8 mouse cellular contexts compared by ENCODE assay signal in genomic region chr5:28317917-28318267, GRCm38 (mm10). TPM values are rescaled to one million over a fixed set of nuclear protein-coding genes. Genes with fewer than 3 reads are reported as not detected.
DNase-seq lines count a peak whose midpoint lies in the region; ATAC-seq and TF ChIP-seq lines count a peak whose summit lies in the region.

No protein-coding gene starts in this region.

- peak overlapping the region; percentile 79 for H3K4me2 ChIP-seq in hindbrain, embryonic 13.5 days
- H3K4me2 ChIP-seq in midbrain, embryonic 14.5 days (ENCODE audit: low read length): peak overlapping the region; percentile 81

- ATAC-seq in hindbrain, embryonic 13.5 days (ENCODE audit: low FRiP score): no peak
- ATAC-seq in midbrain, embryonic 14.5 days (ENCODE audit: low FRiP score, low TSS enrichment): no peak

- H3K27me3 ChIP-seq in liver, adult 2 months (ENCODE audit: control insufficient read depth, insufficient read depth, low read length): no peaks in the 10 kb centered on the region
- no peaks in the 10 kb centered on the region for H3K27me3 ChIP-seq in hindbrain, embryonic 13.5 days
- H3K27me3 ChIP-seq in midbrain, embryonic 14.5 days (ENCODE audit: control insufficient read depth, insufficient read depth, low read length): no peaks in the 10 kb centered on the region

- H3K9me3 ChIP-seq in hindbrain, embryonic 13.5 days: no peaks in the 10 kb centered on the region
- no peaks in the 10 kb centered on the region for H3K9me3 ChIP-seq in midbrain, embryonic 14.5 days (ENCODE audit: control insufficient read depth, low read length)

- peaks cover 1% of the 10 kb centered on the region; the same call in 1 of the 2 replicates for H3K36me3 ChIP-seq in liver, adult 2 months (ENCODE audit: control insufficient read depth, insufficient read depth, low read length)
- no peaks in the 10 kb centered on the region for H3K36me3 ChIP-seq in hindbrain, embryonic 13.5 days
- H3K36me3 ChIP-seq in midbrain, embryonic 14.5 days (ENCODE audit: control insufficient read depth, insufficient read depth, low read length): no peaks in the 10 kb centered on the region

- H3K4me1 ChIP-seq in liver, adult 2 months (ENCODE audit: control insufficient read depth, insufficient read depth, low read length): peaks cover 14% of the 10 kb centered on the region
- H3K4me1 ChIP-seq in bone marrow macrophage, adult 2 months (ENCODE audit: control insufficient read depth, insufficient read depth, low read length): peaks cover 16% of the 10 kb centered on the region
- peaks cover 28% of the 10 kb centered on the region for H3K4me1 ChIP-seq in hindbrain, embryonic 13.5 days (replicated peaks)
- H3K4me1 ChIP-seq in midbrain, embryonic 14.5 days (ENCODE audit: control insufficient read depth, insufficient read depth, low read length): peaks cover 32% of the 10 kb centered on the region

- 2% methylated on average over 3 of the region's 3 CpGs for WGBS in liver, adult 2 months
- 7% methylated on average over 3 of the region's 3 CpGs for WGBS in hindbrain, embryonic 13.5 days
- 8% methylated on average over 3 of the region's 3 CpGs for WGBS in midbrain, embryonic 14.5 days

- no peak for TF ChIP-seq POLR2A in liver, adult 2 months (IDR thresholded peaks at IDR 0.05; ENCODE audit: extremely low read depth, insufficient read depth, low read length)
- no peak for TF ChIP-seq POLR2A in bone marrow macrophage, adult 2 months (IDR thresholded peaks at IDR 0.05; ENCODE audit: borderline replicate concordance, low read depth, low read length)

- H3K27ac ChIP-seq in liver, adult 2 months (replicated peaks; ENCODE audit: insufficient read depth, low read depth, low read length): 0 out of 2 replicates have a peak overlapping the region, but pooled peaks have one; percentile 16
- H3K27ac ChIP-seq in bone marrow macrophage, adult 2 months (ENCODE audit: insufficient read depth, low read depth, low read length): no peak overlapping the region
- H3K27ac ChIP-seq in hindbrain, embryonic 13.5 days: peak overlapping the region; percentile 100
- no peak overlapping the region; the same call in 1 of the 2 replicates for H3K27ac ChIP-seq in midbrain, embryonic 14.5 days (replicated peaks; ENCODE audit: low read depth, low read length)

- TF ChIP-seq CTCF in liver, adult 2 months (IDR thresholded peaks at IDR 0.05; ENCODE audit: low read depth, low read length): no peak
- TF ChIP-seq CTCF in bone marrow macrophage, adult 2 months (IDR thresholded peaks at IDR 0.05; ENCODE audit: low read depth, low read length): no peak

- H3K9ac ChIP-seq in liver, adult 2 months (ENCODE audit: low read depth, low read length): peak overlapping the region; percentile 60
- peak overlapping the region; percentile 100 for H3K9ac ChIP-seq in hindbrain, embryonic 13.5 days
- peak overlapping the region; percentile 100 for H3K9ac ChIP-seq in midbrain, embryonic 14.5 days (replicated peaks; ENCODE audit: low read length)

- peaks cover 15% of the 10 kb centered on the region for H3K79me2 ChIP-seq in liver, adult 2 months (ENCODE audit: control insufficient read depth, insufficient read depth, low read length)

- no peak for DNase-seq in liver, adult 2 months (ENCODE audit: extremely low read depth, low read depth, low spot score)
- no peak for DNase-seq in liver
- DNase-seq in midbrain, embryonic 14.5 days: peak; percentile 56
- no peak for DNase-seq in ovary, postnatal 14 days (ENCODE audit: low spot score)
- DNase-seq in frontal cortex, postnatal 10 days (ENCODE audit: low spot score in 2 of 2): no peak
- no peak for DNase-seq in gastrocnemius, adult 8-10 months (ENCODE audit: low spot score in 2 of 2)

- peak overlapping the region; percentile 65 for H3K4me3 ChIP-seq in liver, adult 2 months (ENCODE audit: insufficient read depth, low read depth, low read length)
- H3K4me3 ChIP-seq in bone marrow macrophage, adult 2 months (ENCODE audit: insufficient read depth, low read length): peak overlapping the region; percentile 69
- H3K4me3 ChIP-seq in hindbrain, embryonic 13.5 days: peak overlapping the region; percentile 95
- H3K4me3 ChIP-seq in midbrain, embryonic 14.5 days (replicated peaks; ENCODE audit: low read depth, low read length): peak overlapping the region; percentile 99

RNA-seq across cellular contexts. Expression of gene Rbm33, which starts 1.0 kb away (rescaled TPM):
- 17.1 and 22.6 TPM in 2 replicates for total RNA-seq in liver, adult 2 months (2014; rRNA removed)
- 13.3 and 16.1 TPM in 2 replicates for polyA plus RNA-seq in liver, adult 2 months (2012; rRNA removed)
- 39.2 and 42.6 TPM in 2 replicates for polyA plus RNA-seq in bone marrow macrophage, adult 2 months (2012; ENCODE audit: insufficient read depth, insufficient read length, missing spikeins)
- 18.1 and 19.7 TPM in 2 replicates for polyA plus RNA-seq in hindbrain, embryonic 13.5 days (2015; fragmentation: Nextera tagmentation; extraction: Ambion mirVana)
- polyA plus RNA-seq in midbrain, embryonic 14.5 days (2014; fragmentation: Nextera tagmentation; extraction: Ambion mirVana): 24.0 and 31.4 TPM in 2 replicates
- total RNA-seq in gastrocnemius, adult 8-10 months (2022): 10 to 100 TPM; 37.3 to 42.9 (median 39.5) TPM

Comparison
In these comparisons a context has a peak if more than half of its experiments do, and no peak if none do; other contexts are left out.
1. H3K27ac ChIP-seq: peak in liver, adult 2 months (single experiment) and hindbrain, embryonic 13.5 days (single experiment); none in bone marrow macrophage, adult 2 months (single experiment) and midbrain, embryonic 14.5 days (single experiment).
2. Peak in every context shown above with its lines, with median percentiles within 50 percentile points of each other: H3K4me3 ChIP-seq and H3K9ac ChIP-seq.